Mouse (Mus musculus): ENCODE data around the gene Kif18b. TPM values are rescaled to one million over a fixed set of nuclear protein-coding genes. Genes with fewer than 3 reads are reported as not detected.
A peak's percentile ranks its signal among the peaks of the same experiment; 100 is the strongest.

Gene Kif18b
- 12.1 and 13.0 TPM in 2 replicates for polyA plus RNA-seq (2016; fragmentation: Nextera tagmentation; extraction: Ambion mirVana)

DNA sequence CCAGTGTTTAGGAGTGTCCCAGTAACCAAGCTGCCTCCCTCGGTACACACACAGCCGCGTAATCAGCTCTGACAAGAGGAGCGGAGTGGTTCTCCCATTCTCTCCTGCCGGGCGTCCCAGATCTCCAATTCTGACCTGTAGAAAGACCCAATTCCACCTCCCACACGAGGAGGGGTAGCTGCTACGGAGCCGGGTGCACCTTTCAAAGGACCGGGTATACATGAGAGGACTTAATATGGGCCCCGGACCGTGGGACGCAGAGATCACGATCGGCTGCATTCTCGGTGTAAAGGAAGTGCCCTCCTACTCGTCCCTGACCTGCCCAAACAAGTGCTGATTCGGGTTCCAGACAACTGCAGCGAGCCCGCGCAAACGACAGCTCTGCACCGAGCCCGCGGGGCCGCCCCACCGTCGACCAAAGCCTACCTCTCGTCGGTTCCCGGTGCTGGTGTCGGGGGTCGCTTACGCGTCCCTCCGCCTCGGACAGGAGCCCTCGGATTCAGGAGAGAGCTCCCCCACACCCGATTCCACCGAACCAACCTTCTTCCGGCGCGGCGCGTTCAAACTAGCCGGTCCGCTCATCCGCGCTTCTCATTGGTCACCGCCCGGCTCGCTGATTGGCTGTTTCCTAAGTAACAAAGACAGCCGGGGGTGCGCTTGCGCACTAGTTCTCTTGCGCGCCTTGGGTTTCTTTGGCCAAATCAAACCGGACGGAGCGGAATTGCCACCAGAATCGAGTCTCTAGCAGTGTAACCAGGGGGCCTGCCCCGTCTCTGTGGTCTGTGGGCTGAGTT lies at the start of gene Kif18b:
Kif18b (minus strand) TSS at position 568 of the 794 bp plus-strand sequence.
- Histone ChIP-seq H3K4me3 (peak within 1 kb of the TSS; percentile 92), H3K27me3 (replicated peaks; ENCODE audit: low read depth, poor library complexity, severe bottlenecking) (no peaks in the 10 kb centered on the region; the same call in 1 of the 2 replicates), H3K36me3 (replicated peaks) (peaks cover 34% of the 10 kb centered on the region), H3K27ac (replicated peaks) (peak within 1 kb of the TSS; percentile 96), H3K9me3 (no peaks in the 10 kb centered on the region), H3K4me1 (peaks cover 34% of the 10 kb centered on the region)
- WGBS, result under 1% methylated on average over 62 of the region's 62 CpGs
- DNase-seq (ENCODE audit: low spot score), result peak; percentile 98

DNA sequence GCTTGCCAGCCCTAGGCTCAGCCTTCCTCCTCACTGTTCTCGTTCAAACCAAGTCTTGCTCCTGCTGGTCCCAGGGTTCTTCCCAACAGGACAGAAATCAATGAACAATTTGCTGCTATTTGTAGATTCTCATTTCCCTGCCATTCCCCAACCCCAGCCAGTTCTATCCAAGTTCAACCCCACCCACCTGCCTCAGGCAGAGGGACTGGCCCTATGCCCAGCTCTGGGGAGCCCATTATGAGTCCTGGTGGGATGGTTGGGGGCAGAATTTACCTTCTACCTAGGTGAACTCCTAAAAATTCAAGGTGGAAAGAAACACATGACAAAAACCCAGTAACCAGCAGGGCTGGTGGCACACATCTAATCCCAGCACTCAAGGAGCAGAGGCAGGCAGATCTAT lies 47.4 kb upstream of the Kif18b start:
- H3K9me3 ChIP-seq, result no peaks in the 10 kb centered on the region
- H3K27me3 ChIP-seq (replicated peaks; ENCODE audit: low read depth, poor library complexity, severe bottlenecking), result peaks cover 49% of the 10 kb centered on the region
- DNase-seq (ENCODE audit: low spot score), result no peak
- no peaks in the 10 kb centered on the region for H3K36me3 ChIP-seq (replicated peaks)
- H3K27ac ChIP-seq (replicated peaks), result no peak overlapping the region
- H3K4me1 ChIP-seq, result peaks cover 5% of the 10 kb centered on the region; the same call in 1 of the 2 replicates
- WGBS, result 71% methylated on average over 1 of the region's 1 CpGs
- H3K4me3 ChIP-seq, result no peak overlapping the region

DNA sequence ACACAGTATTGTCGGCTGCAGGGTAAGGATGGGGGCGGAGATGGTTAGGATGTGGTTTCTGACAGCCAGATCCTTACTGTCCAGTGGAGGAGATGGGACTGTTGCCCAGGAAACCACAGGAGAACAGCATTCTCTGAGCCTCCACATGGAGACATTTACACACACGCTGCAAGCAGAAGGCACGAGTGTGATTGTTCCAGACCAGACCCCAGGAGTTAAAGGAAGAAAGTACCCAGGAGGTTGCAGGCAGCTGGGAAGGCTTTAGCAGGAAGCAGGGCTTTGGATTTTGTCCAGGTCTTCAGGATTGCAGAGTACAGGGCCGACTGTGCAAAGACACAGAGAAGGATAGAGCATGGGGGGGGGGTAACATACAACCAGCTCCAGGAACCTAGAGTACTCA lies 46.7 kb upstream of the Kif18b start:
- no peak for DNase-seq (ENCODE audit: low spot score)
- no peaks in the 10 kb centered on the region for H3K9me3 ChIP-seq
- peaks cover 8% of the 10 kb centered on the region for H3K4me1 ChIP-seq
- WGBS, result 62% methylated on average over 5 of the region's 5 CpGs
- H3K4me3 ChIP-seq, result no peak overlapping the region
- no peaks in the 10 kb centered on the region for H3K36me3 ChIP-seq (replicated peaks)
- no peak overlapping the region for H3K27ac ChIP-seq (replicated peaks)
- peaks cover 57% of the 10 kb centered on the region for H3K27me3 ChIP-seq (replicated peaks; ENCODE audit: low read depth, poor library complexity, severe bottlenecking)

DNA sequence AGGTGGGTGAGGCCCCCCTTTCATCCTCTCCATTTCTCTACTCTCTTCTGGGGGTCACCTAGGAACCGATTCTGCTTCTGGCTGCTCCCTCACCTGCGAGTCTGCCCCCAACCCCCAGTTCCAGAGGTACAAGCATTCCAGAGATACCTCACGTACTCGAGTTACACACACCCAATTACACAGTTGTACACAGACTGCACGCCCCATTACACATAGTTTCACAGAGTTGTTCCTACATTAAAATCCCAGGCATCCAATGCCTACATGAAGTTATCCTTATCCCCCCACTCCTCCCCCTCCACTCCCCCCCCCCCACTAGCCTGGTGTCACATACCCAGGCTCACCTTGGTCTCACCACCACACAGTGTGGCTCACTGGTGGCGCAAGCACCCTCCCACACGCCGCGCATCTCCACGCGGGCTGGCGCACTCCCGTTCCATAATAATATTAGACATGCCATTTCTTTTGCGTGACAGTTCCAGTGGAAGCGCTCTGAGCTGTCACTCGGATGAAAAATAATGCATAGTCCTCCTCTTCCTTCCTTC lies 39.7 kb upstream of the Kif18b start:
- H3K4me3 ChIP-seq, result no peak overlapping the region; the same call in 1 of the 2 replicates
- DNase-seq (ENCODE audit: low spot score), result no peak
- H3K27ac ChIP-seq (replicated peaks), result no peak overlapping the region; the same call in 1 of the 2 replicates
- no peaks in the 10 kb centered on the region for H3K36me3 ChIP-seq (replicated peaks)
- H3K27me3 ChIP-seq (replicated peaks; ENCODE audit: low read depth, poor library complexity, severe bottlenecking), result peaks cover 72% of the 10 kb centered on the region
- peaks cover 36% of the 10 kb centered on the region for H3K4me1 ChIP-seq
- no peaks in the 10 kb centered on the region for H3K9me3 ChIP-seq
- 71% methylated on average over 16 of the region's 16 CpGs for WGBS

DNA sequence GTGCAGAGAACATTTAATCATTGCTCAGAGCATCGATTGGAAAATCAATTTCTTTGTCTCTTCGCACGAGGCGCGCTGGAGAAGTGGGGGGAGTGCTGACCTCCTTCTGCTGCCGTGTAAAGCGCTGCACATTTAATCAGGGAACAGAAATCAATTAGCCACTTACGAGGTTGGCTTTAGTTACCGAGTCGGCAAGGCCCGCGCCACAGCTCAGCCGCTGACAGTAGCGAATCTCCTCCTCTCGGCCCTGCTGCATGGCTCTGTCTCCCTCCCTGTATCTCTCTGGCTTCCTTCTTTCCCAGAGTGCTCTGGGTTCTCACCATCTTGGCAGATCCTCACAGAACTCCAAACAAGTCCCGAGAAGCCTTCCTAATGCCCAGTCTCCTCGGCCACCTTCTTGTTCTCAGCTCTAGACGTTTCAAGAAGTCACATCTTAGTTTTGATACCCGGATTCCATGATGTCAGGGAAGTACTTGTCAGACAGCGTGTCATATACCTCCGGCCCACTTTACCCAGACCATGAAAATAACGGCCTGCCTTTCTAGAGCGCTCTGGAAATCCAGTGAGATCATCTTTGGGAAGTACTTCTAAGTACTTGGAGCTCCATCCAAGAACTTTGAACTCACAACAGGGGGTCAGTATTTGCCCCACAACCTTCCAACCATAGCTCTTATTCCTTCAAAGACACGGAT lies 39.1 kb upstream of the Kif18b start:
- Histone ChIP-seq H3K27me3 (replicated peaks; ENCODE audit: low read depth, poor library complexity, severe bottlenecking) (peaks cover 67% of the 10 kb centered on the region), H3K4me1 (peaks cover 36% of the 10 kb centered on the region), H3K9me3 (no peaks in the 10 kb centered on the region), H3K4me3 (peak overlapping the region; percentile 48), H3K27ac (replicated peaks) (peak overlapping the region; percentile 87), H3K36me3 (replicated peaks) (no peaks in the 10 kb centered on the region)
- WGBS, result 15% methylated on average over 24 of the region's 24 CpGs
- peak; percentile 44 for DNase-seq (ENCODE audit: low spot score)

DNA sequence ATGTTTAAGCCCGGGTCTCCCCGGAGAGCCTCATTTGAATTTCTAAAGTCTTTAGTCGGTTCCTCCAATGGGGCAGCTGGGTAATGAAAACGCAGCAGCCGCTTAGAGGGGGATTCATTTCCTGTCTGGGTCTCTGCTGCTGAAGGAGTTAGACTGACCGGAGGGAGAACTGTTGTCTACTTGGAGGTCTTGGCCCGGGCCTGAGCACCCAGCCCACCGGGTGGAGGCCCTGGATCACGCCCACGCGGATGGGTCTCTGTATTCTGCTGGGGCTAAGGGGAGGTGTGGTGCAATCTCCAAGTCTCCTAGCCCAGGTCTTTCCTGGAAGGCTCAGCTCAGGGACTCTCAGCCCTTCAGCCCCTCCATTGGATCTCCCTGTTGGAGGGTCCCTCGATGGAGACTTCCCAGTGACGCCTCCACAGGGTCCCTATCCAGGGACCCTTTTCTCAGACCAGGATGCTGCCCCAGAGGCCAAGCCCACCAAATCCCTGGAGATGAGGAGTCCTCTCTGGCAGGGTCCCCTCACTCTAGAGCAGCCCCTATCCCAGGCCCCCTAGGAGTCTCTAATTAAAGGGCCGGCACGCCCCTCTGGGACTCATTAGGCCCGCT lies 38.4 kb upstream of the Kif18b start:
- DNase-seq (ENCODE audit: low spot score), result peak; percentile 56
- Histone ChIP-seq H3K4me3 (peak overlapping the region; percentile 48), H3K4me1 (peaks cover 36% of the 10 kb centered on the region), H3K27ac (replicated peaks) (peak overlapping the region; percentile 87), H3K9me3 (no peaks in the 10 kb centered on the region), H3K27me3 (replicated peaks; ENCODE audit: low read depth, poor library complexity, severe bottlenecking) (peaks cover 62% of the 10 kb centered on the region), H3K36me3 (replicated peaks) (no peaks in the 10 kb centered on the region)
- WGBS, result 3% methylated on average over 16 of the region's 16 CpGs

DNA sequence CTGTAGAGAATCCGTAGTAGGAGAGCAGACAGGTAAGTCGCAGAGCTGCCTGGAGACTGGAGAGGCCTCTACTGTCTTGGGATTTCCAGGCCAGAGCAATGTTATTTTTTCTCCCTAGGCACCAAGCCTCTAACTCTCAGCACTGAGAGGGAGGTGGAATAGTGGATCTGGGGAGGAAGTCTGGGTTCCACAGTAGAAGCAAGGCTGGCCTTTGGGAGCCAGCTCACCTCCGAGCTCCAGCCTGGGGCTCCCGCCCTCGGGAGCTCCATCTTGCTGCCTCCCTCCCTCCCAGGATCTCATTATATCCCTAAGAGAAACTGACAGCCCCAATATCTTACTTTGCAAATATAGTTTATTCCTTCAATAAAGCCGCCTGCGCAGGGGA lies 37.9 kb upstream of the Kif18b start:
- H3K9me3 ChIP-seq, result no peaks in the 10 kb centered on the region
- peak overlapping the region; percentile 48 for H3K4me3 ChIP-seq
- peak overlapping the region; percentile 87 for H3K27ac ChIP-seq (replicated peaks)
- no peaks in the 10 kb centered on the region for H3K36me3 ChIP-seq (replicated peaks)
- H3K4me1 ChIP-seq, result peaks cover 36% of the 10 kb centered on the region
- H3K27me3 ChIP-seq (replicated peaks; ENCODE audit: low read depth, poor library complexity, severe bottlenecking), result peaks cover 63% of the 10 kb centered on the region
- 18% methylated on average over 7 of the region's 7 CpGs for WGBS
- DNase-seq (ENCODE audit: low spot score), result no peak

DNA sequence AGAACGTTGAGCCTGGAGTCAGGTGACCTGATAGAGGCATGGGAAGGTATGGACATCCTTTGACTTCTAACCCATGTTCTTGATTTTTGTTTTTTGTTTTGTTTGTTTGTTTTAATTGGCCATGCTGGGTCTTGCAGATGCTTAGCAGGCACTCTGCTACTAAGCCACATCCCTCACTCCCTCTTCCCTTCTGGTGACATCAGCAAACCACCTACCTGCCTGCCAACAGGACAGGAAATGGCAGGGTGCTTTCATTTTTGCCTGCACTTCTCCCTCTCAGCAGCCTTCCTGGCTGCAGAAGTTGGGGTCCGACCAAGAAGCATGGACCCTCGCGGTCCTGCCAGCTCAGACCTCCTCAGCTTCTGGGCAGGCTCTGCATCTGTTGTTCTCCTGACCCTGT lies 36.2 kb upstream of the Kif18b start:
- no peaks in the 10 kb centered on the region for H3K9me3 ChIP-seq
- 95% methylated on average over 4 of the region's 4 CpGs for WGBS
- no peak overlapping the region for H3K4me3 ChIP-seq
- no peaks in the 10 kb centered on the region for H3K36me3 ChIP-seq (replicated peaks)
- H3K27ac ChIP-seq (replicated peaks), result no peak overlapping the region
- DNase-seq (ENCODE audit: low spot score), result no peak
- H3K4me1 ChIP-seq, result peaks cover 32% of the 10 kb centered on the region
- peaks cover 61% of the 10 kb centered on the region for H3K27me3 ChIP-seq (replicated peaks; ENCODE audit: low read depth, poor library complexity, severe bottlenecking)

DNA sequence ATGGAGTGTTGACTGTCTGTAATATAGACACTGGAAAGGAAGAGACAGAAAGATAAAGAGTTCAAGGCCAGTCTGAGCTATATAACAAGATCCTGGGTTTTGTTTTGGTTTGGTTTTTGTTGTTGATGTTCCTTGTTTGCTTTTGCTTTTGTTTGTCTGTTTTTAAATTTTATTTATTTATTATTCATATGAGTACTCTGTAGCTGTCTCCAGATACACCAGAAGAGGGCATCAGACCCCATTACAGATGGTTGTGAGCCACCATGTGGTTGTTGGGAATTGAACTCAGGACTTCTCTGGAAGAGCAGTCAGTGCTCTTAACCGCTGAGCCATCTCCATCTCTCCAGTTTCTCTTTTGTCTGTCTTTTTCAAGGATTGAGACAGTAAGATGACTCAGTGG lies 33.9 kb upstream of the Kif18b start:
- no peaks in the 10 kb centered on the region for H3K36me3 ChIP-seq (replicated peaks)
- no peak overlapping the region for H3K4me3 ChIP-seq
- H3K27me3 ChIP-seq (replicated peaks; ENCODE audit: low read depth, poor library complexity, severe bottlenecking), result peaks cover 56% of the 10 kb centered on the region
- DNase-seq (ENCODE audit: low spot score), result no peak
- 84% methylated on average over 1 of the region's 1 CpGs for WGBS
- no peak overlapping the region for H3K27ac ChIP-seq (replicated peaks)
- no peaks in the 10 kb centered on the region for H3K9me3 ChIP-seq
- H3K4me1 ChIP-seq, result peaks cover 19% of the 10 kb centered on the region

DNA sequence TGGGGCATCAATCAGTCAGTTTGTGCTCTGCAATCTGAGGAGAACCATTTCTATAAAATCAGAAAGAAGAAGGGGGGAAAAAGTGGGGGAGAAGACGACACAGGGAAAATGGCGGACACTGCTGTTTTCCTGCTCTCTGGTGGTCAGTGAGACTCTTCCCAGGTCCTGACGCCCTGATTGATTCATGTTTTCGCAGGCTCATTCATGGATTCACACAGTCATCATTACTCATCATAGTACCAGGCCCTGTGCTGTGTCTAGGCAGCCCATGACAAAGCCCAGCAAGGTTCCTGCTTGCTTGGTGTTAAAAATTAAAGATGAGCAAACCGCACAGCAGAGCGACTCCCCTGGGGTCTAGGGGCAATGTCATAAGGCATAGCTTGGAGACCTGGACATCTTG lies 33.5 kb upstream of the Kif18b start:
- Histone ChIP-seq H3K27me3 (replicated peaks; ENCODE audit: low read depth, poor library complexity, severe bottlenecking) (peaks cover 53% of the 10 kb centered on the region), H3K27ac (replicated peaks) (no peak overlapping the region), H3K4me1 (peaks cover 14% of the 10 kb centered on the region), H3K9me3 (no peaks in the 10 kb centered on the region), H3K36me3 (replicated peaks) (no peaks in the 10 kb centered on the region), H3K4me3 (no peak overlapping the region)
- no peak for DNase-seq (ENCODE audit: low spot score)
- WGBS, result 92% methylated on average over 6 of the region's 6 CpGs

DNA sequence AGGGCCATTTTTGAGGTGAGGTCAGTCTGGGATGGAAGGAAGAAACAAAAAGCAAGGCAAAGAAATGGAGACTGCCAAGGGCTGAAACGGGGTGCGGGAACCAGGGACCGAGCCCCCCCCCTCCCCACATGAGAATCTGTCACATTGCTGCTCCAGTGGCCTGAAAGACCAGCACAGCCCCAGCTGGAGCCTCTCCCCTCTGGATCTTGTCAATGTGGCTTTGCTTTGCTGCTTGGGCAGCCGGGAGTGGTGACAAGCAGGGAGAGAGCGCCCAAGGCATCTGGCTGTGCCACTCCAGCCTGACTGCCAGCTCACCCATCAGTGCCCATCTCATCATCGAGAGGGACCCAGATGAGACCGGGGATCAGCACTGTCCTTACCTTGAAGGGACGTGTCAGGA lies 32.8 kb upstream of the Kif18b start:
- H3K36me3 ChIP-seq (replicated peaks), result no peaks in the 10 kb centered on the region
- no peak overlapping the region; the same call in 1 of the 2 replicates for H3K27ac ChIP-seq (replicated peaks)
- no peak overlapping the region for H3K4me3 ChIP-seq
- peaks cover 14% of the 10 kb centered on the region for H3K4me1 ChIP-seq
- 86% methylated on average over 8 of the region's 8 CpGs for WGBS
- peaks cover 53% of the 10 kb centered on the region for H3K27me3 ChIP-seq (replicated peaks; ENCODE audit: low read depth, poor library complexity, severe bottlenecking)
- DNase-seq (ENCODE audit: low spot score), result no peak
- no peaks in the 10 kb centered on the region for H3K9me3 ChIP-seq

DNA sequence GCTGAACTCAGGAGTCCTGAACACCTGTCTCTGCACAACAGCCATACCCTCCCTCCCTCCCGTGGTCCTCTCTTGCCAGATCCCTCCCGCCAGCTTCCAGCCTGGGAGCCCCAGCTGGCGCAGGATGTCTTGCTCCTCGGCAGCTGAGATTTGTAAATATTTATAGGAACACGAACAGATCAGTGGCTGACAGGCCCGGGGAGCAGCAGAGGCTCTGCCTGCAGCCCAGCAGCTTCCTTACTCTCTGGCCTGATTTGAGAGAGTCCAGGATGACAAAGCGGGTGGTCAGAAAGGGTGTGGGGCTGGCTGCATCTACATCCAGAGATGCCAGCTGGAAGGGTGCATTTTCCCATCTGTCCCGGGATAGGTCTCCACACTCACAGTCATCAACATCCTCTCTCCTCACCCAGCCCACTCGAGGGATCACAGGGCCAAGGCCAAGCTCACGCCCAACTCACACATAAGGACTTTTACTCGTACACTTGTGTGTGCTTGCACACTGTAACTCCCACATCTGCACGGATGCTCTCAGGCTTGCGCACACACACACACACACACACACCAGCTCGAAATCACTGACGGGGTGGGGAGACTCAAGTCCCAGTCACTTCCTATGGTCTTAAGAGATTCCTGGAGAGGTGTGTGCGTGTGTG lies 32.2 kb upstream of the Kif18b start:
- Histone ChIP-seq H3K4me3 (no peak overlapping the region), H3K36me3 (replicated peaks) (no peaks in the 10 kb centered on the region), H3K27ac (replicated peaks) (no peak overlapping the region), H3K27me3 (replicated peaks; ENCODE audit: low read depth, poor library complexity, severe bottlenecking) (peaks cover 55% of the 10 kb centered on the region), H3K9me3 (no peaks in the 10 kb centered on the region), H3K4me1 (peaks cover 14% of the 10 kb centered on the region)
- 61% methylated on average over 16 of the region's 16 CpGs for WGBS
- DNase-seq (ENCODE audit: low spot score), result no peak
